Mouse (Mus musculus): Measurements from ENCODE around the gene Gm960.
"Not testable (repeated sequence)": the region's sequence is repeated elsewhere in the genome, so short reads cannot be mapped to it uniquely, and the experiment has no call there.

Gm960 gene

GRCm38 (mm10) chr19:4588430-4588829 lies 110.0 kb downstream of the Gm960 start:
- DNase-seq (ENCODE audit: low spot score) = no peak

- no peak for DNase-seq (ENCODE audit: low spot score)
These were observed 111.0 kb downstream of the Gm960 start for GRCm38 (mm10) chr19:4587426-4587825.

GRCm38 (mm10) chr19:4586783-4587182 lies 111.7 kb downstream of the Gm960 start:
- DNase-seq (ENCODE audit: low spot score) = not testable (repeated sequence)

- DNase-seq (ENCODE audit: low spot score) = no peak
These were observed 114.6 kb downstream of the Gm960 start for GRCm38 (mm10) chr19:4583856-4584255.

- DNase-seq (ENCODE audit: low spot score) = no peak
These were observed 119.2 kb downstream of the Gm960 start for GRCm38 (mm10) chr19:4579296-4579695.

GRCm38 (mm10) chr19:4578799-4579198 lies 119.7 kb downstream of the Gm960 start:
- DNase-seq (ENCODE audit: low spot score) = no peak

All from yolk sac, embryonic 10.5 days (tissue).